Mouse (Mus musculus): ENCODE measurements around the gene Rnf31. TPM values are rescaled to one million over a fixed set of nuclear protein-coding genes. Genes with fewer than 3 reads are reported as not detected.

The Rnf31 gene
- 19.0 and 19.8 TPM in 2 replicates for polyA plus RNA-seq (2015; fragmentation: Nextera tagmentation; extraction: Ambion mirVana)

GRCm38 (mm10) chr14:55591331-55591891, at the start of gene Rnf31:
Gene Rnf31, plus strand, starts transcription at chr14:55591708.
- peak within 1 kb of the TSS; percentile 88 for H3K9ac ChIP-seq (ENCODE audit: low read depth, low read length)
- peak within 1 kb of the TSS; percentile 56 for H3K4me2 ChIP-seq (ENCODE audit: low read depth, low read length)
- under 1% methylated on average over 33 of the region's 33 CpGs for WGBS
- H3K4me3 ChIP-seq (ENCODE audit: low read length) = peak within 1 kb of the TSS; percentile 84
- ATAC-seq = peak; percentile 90
- H3K36me3 ChIP-seq (ENCODE audit: control insufficient read depth, insufficient read depth, low read length) = peaks cover 8% of the 10 kb centered on the region
- no peaks in the 10 kb centered on the region for H3K27me3 ChIP-seq (replicated peaks; ENCODE audit: control insufficient read depth, insufficient read depth, low read length)
- peak within 1 kb of the TSS; percentile 96 for H3K27ac ChIP-seq (ENCODE audit: low read length)
- no peaks in the 10 kb centered on the region for H3K9me3 ChIP-seq (ENCODE audit: control insufficient read depth, low read length)
- H3K4me1 ChIP-seq (ENCODE audit: control insufficient read depth, insufficient read depth, low read length) = peaks cover 19% of the 10 kb centered on the region

DNA sequence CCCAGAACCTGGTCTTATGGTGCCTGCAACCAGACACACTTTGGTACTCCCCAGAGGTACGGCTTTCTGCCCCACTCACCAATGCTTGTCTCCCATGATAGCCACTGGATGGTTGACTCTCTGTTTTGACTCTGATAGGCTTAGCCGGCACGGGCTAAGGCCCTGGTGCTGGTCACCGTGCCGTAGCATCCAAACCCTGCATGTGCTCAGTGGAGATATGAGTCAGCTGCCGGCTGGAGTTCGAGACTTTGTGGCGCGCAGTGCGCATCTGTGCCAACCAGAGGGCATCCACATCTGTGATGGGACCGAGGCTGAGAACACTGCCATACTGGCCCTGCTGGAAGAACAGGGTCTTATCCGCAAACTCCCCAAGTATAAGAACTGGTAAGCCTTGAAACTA, 49.2 kb upstream of the Rnf31 start:
- Histone ChIP-seq H3K4me2 (ENCODE audit: low read depth, low read length) (no peak overlapping the region), H3K9me3 (ENCODE audit: control insufficient read depth, low read length) (no peaks in the 10 kb centered on the region), H3K4me1 (ENCODE audit: control insufficient read depth, insufficient read depth, low read length) (peaks cover 16% of the 10 kb centered on the region), H3K4me3 (ENCODE audit: low read length) (no peak overlapping the region), H3K27me3 (replicated peaks; ENCODE audit: control insufficient read depth, insufficient read depth, low read length) (no peaks in the 10 kb centered on the region), H3K9ac (ENCODE audit: low read depth, low read length) (no peak overlapping the region), H3K27ac (ENCODE audit: low read length) (no peak overlapping the region), H3K36me3 (ENCODE audit: control insufficient read depth, insufficient read depth, low read length) (peaks cover 6% of the 10 kb centered on the region)
- WGBS = 95% methylated on average over 12 of the region's 12 CpGs
- ATAC-seq = no peak

DNA sequence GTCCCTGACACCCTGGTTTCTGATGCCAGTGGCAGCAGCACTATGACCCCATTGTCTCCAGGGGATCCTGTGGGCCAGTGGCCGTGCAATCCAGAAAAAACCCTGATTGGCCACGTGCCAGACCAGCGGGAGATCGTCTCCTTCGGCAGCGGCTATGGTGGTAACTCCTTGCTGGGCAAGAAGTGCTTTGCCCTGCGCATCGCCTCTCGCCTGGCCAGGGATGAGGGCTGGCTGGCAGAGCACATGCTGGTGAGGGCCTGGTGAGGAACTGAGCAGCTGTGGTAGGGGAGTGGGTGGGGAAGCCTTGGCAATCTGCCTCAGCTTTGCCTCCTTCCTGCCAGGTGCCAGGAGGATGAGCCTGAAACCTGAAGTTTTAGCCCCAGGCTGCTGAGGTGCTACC, 47.2 kb upstream of the Rnf31 start:
- Histone ChIP-seq H3K4me1 (ENCODE audit: control insufficient read depth, insufficient read depth, low read length) (peaks cover 16% of the 10 kb centered on the region), H3K9me3 (ENCODE audit: control insufficient read depth, low read length) (no peaks in the 10 kb centered on the region), H3K4me3 (ENCODE audit: low read length) (no peak overlapping the region), H3K4me2 (ENCODE audit: low read depth, low read length) (no peak overlapping the region), H3K27ac (ENCODE audit: low read length) (no peak overlapping the region), H3K36me3 (ENCODE audit: control insufficient read depth, insufficient read depth, low read length) (peaks cover 17% of the 10 kb centered on the region), H3K27me3 (replicated peaks; ENCODE audit: control insufficient read depth, insufficient read depth, low read length) (no peaks in the 10 kb centered on the region), H3K9ac (ENCODE audit: low read depth, low read length) (no peak overlapping the region)
- WGBS = 80% methylated on average over 9 of the region's 9 CpGs
- ATAC-seq = no peak

DNA sequence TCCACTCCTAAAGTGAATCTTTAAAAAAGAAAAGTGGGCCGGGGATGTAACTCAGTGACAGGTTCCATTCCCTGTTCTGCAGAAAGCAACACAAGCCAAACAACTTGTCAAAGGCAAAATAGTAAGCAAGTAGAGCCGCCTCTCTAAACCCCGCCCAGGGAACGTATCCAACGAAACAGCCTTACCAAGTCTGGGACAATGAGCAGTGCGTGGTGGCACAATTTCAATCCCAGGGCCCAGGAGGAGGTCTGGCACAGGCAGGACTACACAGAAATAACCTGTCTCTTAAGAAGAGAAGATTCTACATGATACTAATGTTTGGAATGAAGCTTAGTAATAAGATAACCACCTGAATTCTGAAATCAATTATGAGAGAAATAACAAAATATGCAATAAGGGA, 41.3 kb upstream of the Rnf31 start:
- no peak overlapping the region for H3K4me2 ChIP-seq (ENCODE audit: low read depth, low read length)
- no peaks in the 10 kb centered on the region for H3K27me3 ChIP-seq (replicated peaks; ENCODE audit: control insufficient read depth, insufficient read depth, low read length)
- H3K9me3 ChIP-seq (ENCODE audit: control insufficient read depth, low read length) = no peaks in the 10 kb centered on the region
- no peak for ATAC-seq
- no peak overlapping the region for H3K27ac ChIP-seq (ENCODE audit: low read length)
- H3K9ac ChIP-seq (ENCODE audit: low read depth, low read length) = no peak overlapping the region
- peaks cover 3% of the 10 kb centered on the region; the same call in 1 of the 2 replicates for H3K4me1 ChIP-seq (ENCODE audit: control insufficient read depth, insufficient read depth, low read length)
- H3K4me3 ChIP-seq (ENCODE audit: low read length) = no peak overlapping the region
- 87% methylated on average over 6 of the region's 6 CpGs for WGBS
- H3K36me3 ChIP-seq (ENCODE audit: control insufficient read depth, insufficient read depth, low read length) = peaks cover 15% of the 10 kb centered on the region

- no peaks in the 10 kb centered on the region for H3K9me3 ChIP-seq (ENCODE audit: control insufficient read depth, low read length)
- 76% methylated on average over 5 of the region's 5 CpGs for WGBS
- H3K36me3 ChIP-seq (ENCODE audit: control insufficient read depth, insufficient read depth, low read length) = peaks cover 12% of the 10 kb centered on the region
- no peaks in the 10 kb centered on the region for H3K27me3 ChIP-seq (replicated peaks; ENCODE audit: control insufficient read depth, insufficient read depth, low read length)
- H3K4me3 ChIP-seq (ENCODE audit: low read length) = no peak overlapping the region
- ATAC-seq = no peak
- H3K9ac ChIP-seq (ENCODE audit: low read depth, low read length) = no peak overlapping the region
- H3K4me2 ChIP-seq (ENCODE audit: low read depth, low read length) = no peak overlapping the region
- peaks cover 3% of the 10 kb centered on the region; the same call in 1 of the 2 replicates for H3K4me1 ChIP-seq (ENCODE audit: control insufficient read depth, insufficient read depth, low read length)
- no peak overlapping the region for H3K27ac ChIP-seq (ENCODE audit: low read length)
Measured at GRCm38 (mm10) chr14:55551347-55551746, 40.2 kb upstream of the Rnf31 start.

DNA sequence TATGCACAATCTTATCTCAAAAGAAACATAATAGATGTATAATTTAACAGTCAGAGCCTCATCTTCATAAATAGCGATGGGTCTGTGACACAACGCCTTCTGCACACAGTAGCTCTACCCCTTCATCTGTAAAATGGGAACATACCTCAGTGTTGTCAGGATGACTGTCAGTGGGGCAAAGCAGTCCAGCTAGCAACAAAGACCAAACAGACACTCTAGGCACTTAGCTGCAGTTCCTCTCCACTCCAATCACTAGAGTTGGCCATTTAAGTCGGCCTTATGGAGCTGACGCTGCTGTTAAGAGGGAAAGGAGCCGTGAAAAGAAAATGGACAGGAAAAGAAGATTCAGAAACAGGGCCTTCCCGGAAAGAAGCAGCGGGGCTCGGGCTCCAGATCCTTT, 39.7 kb upstream of the Rnf31 start:
- WGBS = 94% methylated on average over 8 of the region's 8 CpGs
- H3K9me3 ChIP-seq (ENCODE audit: control insufficient read depth, low read length) = no peaks in the 10 kb centered on the region
- H3K27ac ChIP-seq (ENCODE audit: low read length) = no peak overlapping the region
- no peak overlapping the region for H3K4me3 ChIP-seq (ENCODE audit: low read length)
- H3K9ac ChIP-seq (ENCODE audit: low read depth, low read length) = no peak overlapping the region
- no peak overlapping the region for H3K4me2 ChIP-seq (ENCODE audit: low read depth, low read length)
- H3K36me3 ChIP-seq (ENCODE audit: control insufficient read depth, insufficient read depth, low read length) = peaks cover 12% of the 10 kb centered on the region
- H3K27me3 ChIP-seq (replicated peaks; ENCODE audit: control insufficient read depth, insufficient read depth, low read length) = no peaks in the 10 kb centered on the region
- H3K4me1 ChIP-seq (ENCODE audit: control insufficient read depth, insufficient read depth, low read length) = peaks cover 6% of the 10 kb centered on the region; the same call in 1 of the 2 replicates
- ATAC-seq = no peak

- no peak overlapping the region for H3K9ac ChIP-seq (ENCODE audit: low read depth, low read length)
- H3K4me1 ChIP-seq (ENCODE audit: control insufficient read depth, insufficient read depth, low read length) = peaks cover 6% of the 10 kb centered on the region; the same call in 1 of the 2 replicates
- no peaks in the 10 kb centered on the region for H3K9me3 ChIP-seq (ENCODE audit: control insufficient read depth, low read length)
- no peak for ATAC-seq
- no peak overlapping the region for H3K27ac ChIP-seq (ENCODE audit: low read length)
- no peaks in the 10 kb centered on the region for H3K27me3 ChIP-seq (replicated peaks; ENCODE audit: control insufficient read depth, insufficient read depth, low read length)
- H3K36me3 ChIP-seq (ENCODE audit: control insufficient read depth, insufficient read depth, low read length) = no peaks in the 10 kb centered on the region
- H3K4me2 ChIP-seq (ENCODE audit: low read depth, low read length) = no peak overlapping the region
- H3K4me3 ChIP-seq (ENCODE audit: low read length) = no peak overlapping the region
Measured at GRCm38 (mm10) chr14:55554635-55555034, 36.9 kb upstream of the Rnf31 start.

DNA sequence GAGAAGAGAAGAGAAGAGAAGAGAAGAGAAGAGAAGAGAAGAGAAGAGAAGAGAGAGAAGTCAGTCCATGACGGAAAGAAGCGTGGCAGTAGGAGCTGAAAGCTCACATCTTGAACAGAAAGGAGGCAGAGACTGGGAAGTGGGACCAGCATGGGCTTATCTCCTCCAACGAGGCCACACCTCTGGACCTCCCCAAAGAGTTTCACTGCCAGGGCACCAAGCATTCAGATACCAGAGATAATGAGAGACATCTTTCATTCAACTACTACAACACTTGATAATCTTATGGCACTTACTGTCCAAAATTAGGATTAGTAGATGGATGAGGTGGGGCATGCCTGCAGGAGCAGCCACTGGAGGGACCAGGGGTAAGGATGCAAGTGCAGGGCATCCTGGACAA, 35.7 kb upstream of the Rnf31 start:
- H3K4me3 ChIP-seq (ENCODE audit: low read length) = no peak overlapping the region
- ATAC-seq = no peak
- H3K9ac ChIP-seq (ENCODE audit: low read depth, low read length) = no peak overlapping the region
- no peaks in the 10 kb centered on the region for H3K9me3 ChIP-seq (ENCODE audit: control insufficient read depth, low read length)
- H3K27ac ChIP-seq (ENCODE audit: low read length) = no peak overlapping the region
- H3K36me3 ChIP-seq (ENCODE audit: control insufficient read depth, insufficient read depth, low read length) = no peaks in the 10 kb centered on the region
- no peak overlapping the region for H3K4me2 ChIP-seq (ENCODE audit: low read depth, low read length)
- 82% methylated on average over 3 of the region's 3 CpGs for WGBS
- peaks cover 6% of the 10 kb centered on the region; the same call in 1 of the 2 replicates for H3K4me1 ChIP-seq (ENCODE audit: control insufficient read depth, insufficient read depth, low read length)
- no peaks in the 10 kb centered on the region for H3K27me3 ChIP-seq (replicated peaks; ENCODE audit: control insufficient read depth, insufficient read depth, low read length)

DNA sequence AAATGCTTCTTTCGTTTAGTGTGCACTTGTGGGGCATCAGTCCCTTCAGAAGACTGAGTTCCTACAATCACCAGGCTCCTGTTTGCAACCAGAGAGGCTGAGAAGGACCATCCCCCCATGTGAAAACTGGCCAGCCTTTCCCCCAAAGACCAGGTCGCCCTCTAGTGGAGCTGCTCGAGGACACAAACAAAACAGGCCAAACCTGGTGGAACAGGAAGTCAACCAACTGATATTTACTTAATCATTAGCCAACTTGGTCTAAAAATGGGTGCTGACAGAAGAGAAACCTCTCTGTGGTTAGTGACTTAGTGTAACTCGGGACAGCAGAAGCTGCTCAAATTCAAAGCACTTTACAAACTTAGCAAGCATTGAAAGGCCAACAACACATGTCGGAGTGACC, 34.5 kb upstream of the Rnf31 start:
- peak overlapping the region; percentile 67 for H3K27ac ChIP-seq (ENCODE audit: low read length)
- no peaks in the 10 kb centered on the region for H3K36me3 ChIP-seq (ENCODE audit: control insufficient read depth, insufficient read depth, low read length)
- H3K27me3 ChIP-seq (replicated peaks; ENCODE audit: control insufficient read depth, insufficient read depth, low read length) = no peaks in the 10 kb centered on the region
- H3K4me2 ChIP-seq (ENCODE audit: low read depth, low read length) = 0 out of 2 replicates have a peak overlapping the region, but pooled peaks have one; percentile 1
- H3K4me3 ChIP-seq (ENCODE audit: low read length) = no peak overlapping the region
- H3K9ac ChIP-seq (ENCODE audit: low read depth, low read length) = no peak overlapping the region
- peaks cover 16% of the 10 kb centered on the region for H3K4me1 ChIP-seq (ENCODE audit: control insufficient read depth, insufficient read depth, low read length)
- 20% methylated on average over 5 of the region's 5 CpGs for WGBS
- no peaks in the 10 kb centered on the region for H3K9me3 ChIP-seq (ENCODE audit: control insufficient read depth, low read length)
- no peak for ATAC-seq

GRCm38 (mm10) chr14:55557587-55557986, 33.9 kb upstream of the Rnf31 start:
- no peak overlapping the region for H3K4me2 ChIP-seq (ENCODE audit: low read depth, low read length)
- H3K27me3 ChIP-seq (replicated peaks; ENCODE audit: control insufficient read depth, insufficient read depth, low read length) = no peaks in the 10 kb centered on the region
- ATAC-seq = no peak
- peak overlapping the region; percentile 67 for H3K27ac ChIP-seq (ENCODE audit: low read length)
- H3K9me3 ChIP-seq (ENCODE audit: control insufficient read depth, low read length) = no peaks in the 10 kb centered on the region
- H3K9ac ChIP-seq (ENCODE audit: low read depth, low read length) = no peak overlapping the region
- H3K4me3 ChIP-seq (ENCODE audit: low read length) = no peak overlapping the region
- H3K36me3 ChIP-seq (ENCODE audit: control insufficient read depth, insufficient read depth, low read length) = no peaks in the 10 kb centered on the region
- WGBS = 84% methylated on average over 3 of the region's 3 CpGs
- H3K4me1 ChIP-seq (ENCODE audit: control insufficient read depth, insufficient read depth, low read length) = peaks cover 17% of the 10 kb centered on the region

Data from intestine, embryonic 16.5 days (tissue).